Mouse (Mus musculus): ENCODE data around the gene Socs4. TPM values are rescaled to one million over a fixed set of nuclear protein-coding genes. Genes with fewer than 3 reads are reported as not detected.

Gene Socs4
- polyA plus RNA-seq, 1 experiment from 2014 or later: 2.9 TPM

- H3K9me3 ChIP-seq (ENCODE audit: control insufficient read depth, low read length): no peaks in the 10 kb centered on the region
- H3K27ac ChIP-seq (ENCODE audit: low read length): peak overlapping the region; percentile 97
- WGBS: under 1% methylated on average over 32 of the region's 38 CpGs
- no peaks in the 10 kb centered on the region for H3K36me3 ChIP-seq (ENCODE audit: control insufficient read depth, insufficient read depth, low read length)
- peak; percentile 57 for ATAC-seq
- peak overlapping the region; percentile 100 for H3K4me3 ChIP-seq (ENCODE audit: low read length)
- H3K4me1 ChIP-seq (ENCODE audit: control insufficient read depth, insufficient read depth, low read length): peaks cover 18% of the 10 kb centered on the region
- H3K4me2 ChIP-seq (ENCODE audit: low read depth, low read length): peak overlapping the region; percentile 58
- H3K27me3 ChIP-seq (replicated peaks; ENCODE audit: control insufficient read depth, insufficient read depth, low read length): no peaks in the 10 kb centered on the region
- H3K9ac ChIP-seq (ENCODE audit: low read depth, low read length): peak overlapping the region; percentile 99
Measured at GRCm38 (mm10) chr14:47298408-47298792, 21.7 kb downstream of the Socs4 start.

DNA sequence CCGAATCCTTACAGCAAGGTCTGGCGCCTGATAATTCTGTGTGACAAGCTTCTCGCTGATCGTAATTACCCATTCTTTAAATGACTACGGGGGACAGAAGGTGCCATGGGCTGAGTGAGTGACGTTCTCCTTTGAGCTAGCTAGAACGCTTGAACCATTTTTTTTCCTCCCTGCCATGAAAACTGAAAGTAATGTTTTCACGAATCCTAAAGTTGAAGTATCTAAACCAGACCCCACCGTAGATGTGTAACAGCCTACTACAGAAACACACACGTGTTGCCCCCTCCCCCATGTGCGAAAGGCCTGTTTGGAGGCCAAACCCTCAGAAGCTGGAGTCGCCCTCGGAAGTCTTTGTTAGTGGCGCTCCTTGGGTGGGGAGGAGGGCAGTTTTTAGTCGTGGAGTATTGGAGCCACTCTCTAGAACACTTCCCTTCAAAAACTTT lies 22.1 kb downstream of the Socs4 start:
- peak; percentile 14 for ATAC-seq
- Histone ChIP-seq H3K4me2 (ENCODE audit: low read depth, low read length) (peak overlapping the region; percentile 58), H3K36me3 (ENCODE audit: control insufficient read depth, insufficient read depth, low read length) (no peaks in the 10 kb centered on the region), H3K27me3 (replicated peaks; ENCODE audit: control insufficient read depth, insufficient read depth, low read length) (no peaks in the 10 kb centered on the region), H3K27ac (ENCODE audit: low read length) (peak overlapping the region; percentile 97), H3K9me3 (ENCODE audit: control insufficient read depth, low read length) (no peaks in the 10 kb centered on the region), H3K9ac (ENCODE audit: low read depth, low read length) (peak overlapping the region; percentile 99), H3K4me3 (ENCODE audit: low read length) (peak overlapping the region; percentile 100), H3K4me1 (ENCODE audit: control insufficient read depth, insufficient read depth, low read length) (peaks cover 19% of the 10 kb centered on the region)
- 0% methylated on average over 15 of the region's 15 CpGs for WGBS

DNA sequence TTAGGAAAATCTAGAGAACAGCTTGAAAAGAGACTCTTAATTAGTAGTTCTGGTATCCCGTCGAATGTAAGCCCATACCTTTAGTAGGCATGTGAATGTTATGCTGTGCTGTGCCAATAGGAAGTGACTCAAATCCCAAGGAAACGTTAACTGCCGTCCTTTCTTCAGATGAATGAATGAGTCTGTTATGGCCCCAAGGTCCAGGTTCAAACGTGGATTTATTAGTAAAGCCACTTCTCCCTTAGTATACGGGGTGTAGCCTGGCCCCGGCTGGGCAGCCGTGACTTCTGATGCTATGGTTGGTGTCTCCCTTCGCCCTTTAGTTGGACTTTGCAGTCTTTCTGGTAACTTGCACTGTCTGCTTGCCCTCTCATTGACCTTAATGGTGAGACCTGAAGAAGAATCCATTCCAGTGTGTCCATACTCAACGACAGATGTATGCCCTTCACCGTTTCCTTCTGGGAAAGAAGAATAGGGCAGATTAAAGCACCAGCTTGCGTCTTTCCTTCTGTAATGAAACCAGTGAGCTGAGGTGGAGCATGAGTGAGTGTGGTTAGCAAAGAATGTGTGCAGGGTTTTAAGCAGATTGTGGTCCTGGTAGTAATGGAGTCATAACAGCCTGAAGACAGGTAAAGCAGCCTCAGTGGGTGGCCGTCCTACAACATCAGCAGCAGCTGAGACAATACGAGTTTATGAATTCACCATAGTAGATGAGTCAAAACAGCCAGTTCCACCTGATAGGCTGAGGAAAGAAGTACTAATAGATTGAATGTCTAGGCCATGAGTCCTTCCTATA lies 26.4 kb downstream of the Socs4 start:
- H3K36me3 ChIP-seq (ENCODE audit: control insufficient read depth, insufficient read depth, low read length): no peaks in the 10 kb centered on the region
- no peak overlapping the region for H3K4me2 ChIP-seq (ENCODE audit: low read depth, low read length)
- H3K9ac ChIP-seq (ENCODE audit: low read depth, low read length): no peak overlapping the region
- H3K4me3 ChIP-seq (ENCODE audit: low read length): no peak overlapping the region
- H3K27me3 ChIP-seq (replicated peaks; ENCODE audit: control insufficient read depth, insufficient read depth, low read length): no peaks in the 10 kb centered on the region
- WGBS: 75% methylated on average over 14 of the region's 14 CpGs
- H3K27ac ChIP-seq (ENCODE audit: low read length): no peak overlapping the region; the same call in 1 of the 2 replicates
- ATAC-seq: no peak
- H3K9me3 ChIP-seq (ENCODE audit: control insufficient read depth, low read length): no peaks in the 10 kb centered on the region
- peaks cover 24% of the 10 kb centered on the region for H3K4me1 ChIP-seq (ENCODE audit: control insufficient read depth, insufficient read depth, low read length)

GRCm38 (mm10) chr14:47304814-47305405 lies 28.2 kb downstream of the Socs4 start:
- Histone ChIP-seq H3K4me1 (ENCODE audit: control insufficient read depth, insufficient read depth, low read length) (peaks cover 20% of the 10 kb centered on the region), H3K9me3 (ENCODE audit: control insufficient read depth, low read length) (no peaks in the 10 kb centered on the region), H3K27ac (ENCODE audit: low read length) (no peak overlapping the region), H3K4me2 (ENCODE audit: low read depth, low read length) (no peak overlapping the region), H3K36me3 (ENCODE audit: control insufficient read depth, insufficient read depth, low read length) (no peaks in the 10 kb centered on the region), H3K27me3 (replicated peaks; ENCODE audit: control insufficient read depth, insufficient read depth, low read length) (no peaks in the 10 kb centered on the region), H3K9ac (ENCODE audit: low read depth, low read length) (no peak overlapping the region), H3K4me3 (ENCODE audit: low read length) (no peak overlapping the region)
- no peak for ATAC-seq
- whole genome bisulfite sequencing: 84% methylated on average over 6 of the region's 6 CpGs

DNA sequence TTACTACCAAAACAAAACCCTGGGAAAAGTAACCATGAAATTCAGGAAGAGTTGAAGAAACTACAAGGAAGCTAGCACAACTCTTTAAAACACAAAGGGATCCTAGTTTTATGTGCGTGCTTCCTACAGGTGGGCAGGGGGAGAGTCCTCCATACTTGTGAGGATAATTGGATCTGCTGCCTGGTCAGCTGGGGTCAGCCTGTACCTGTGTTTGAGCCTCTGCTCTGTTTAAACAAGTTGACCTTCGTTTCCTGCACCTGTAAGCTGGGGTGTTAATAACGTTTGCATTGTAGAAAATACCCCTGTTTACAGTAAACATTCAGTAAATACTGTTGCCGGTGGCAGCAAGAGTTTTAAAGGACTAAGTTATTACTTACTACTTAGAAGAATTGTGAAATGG lies 29.2 kb downstream of the Socs4 start:
- Histone ChIP-seq H3K27me3 (replicated peaks; ENCODE audit: control insufficient read depth, insufficient read depth, low read length) (no peaks in the 10 kb centered on the region), H3K4me3 (ENCODE audit: low read length) (no peak overlapping the region), H3K9me3 (ENCODE audit: control insufficient read depth, low read length) (no peaks in the 10 kb centered on the region), H3K36me3 (ENCODE audit: control insufficient read depth, insufficient read depth, low read length) (peaks cover 7% of the 10 kb centered on the region), H3K9ac (ENCODE audit: low read depth, low read length) (no peak overlapping the region), H3K27ac (ENCODE audit: low read length) (no peak overlapping the region), H3K4me1 (ENCODE audit: control insufficient read depth, insufficient read depth, low read length) (peaks cover 13% of the 10 kb centered on the region; the same call in 1 of the 2 replicates), H3K4me2 (ENCODE audit: low read depth, low read length) (no peak overlapping the region)
- no peak for ATAC-seq
- 68% methylated on average over 4 of the region's 4 CpGs for WGBS

DNA sequence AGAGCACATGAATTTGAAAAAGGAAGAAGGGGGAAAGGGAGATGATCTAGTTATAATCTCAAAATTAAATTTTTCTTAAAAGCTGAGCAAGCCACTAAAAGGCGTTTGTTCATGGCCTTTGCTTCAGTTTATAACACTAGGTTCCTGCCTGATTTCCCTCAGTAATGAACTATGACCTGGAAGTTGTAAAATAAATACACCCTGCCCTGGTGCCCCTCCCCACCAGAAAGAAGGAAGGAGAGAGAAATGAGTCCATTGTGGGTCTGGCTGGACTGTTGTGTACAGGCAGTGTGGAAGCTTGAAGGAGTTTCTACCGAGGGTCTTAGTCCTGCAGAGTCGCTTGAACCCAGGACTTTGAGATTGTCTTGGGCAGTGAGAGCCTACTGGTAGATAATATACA lies 30.9 kb downstream of the Socs4 start:
- ATAC-seq: peak; percentile 82
- Histone ChIP-seq H3K27ac (ENCODE audit: low read length) (no peak overlapping the region), H3K9ac (ENCODE audit: low read depth, low read length) (no peak overlapping the region), H3K4me3 (ENCODE audit: low read length) (no peak overlapping the region), H3K36me3 (ENCODE audit: control insufficient read depth, insufficient read depth, low read length) (peaks cover 14% of the 10 kb centered on the region), H3K9me3 (ENCODE audit: control insufficient read depth, low read length) (no peaks in the 10 kb centered on the region), H3K4me1 (ENCODE audit: control insufficient read depth, insufficient read depth, low read length) (peaks cover 13% of the 10 kb centered on the region; the same call in 1 of the 2 replicates), H3K27me3 (replicated peaks; ENCODE audit: control insufficient read depth, insufficient read depth, low read length) (no peaks in the 10 kb centered on the region), H3K4me2 (ENCODE audit: low read depth, low read length) (0 out of 2 replicates have a peak overlapping the region, but pooled peaks have one; percentile 2)
- WGBS: 61% methylated on average over 3 of the region's 3 CpGs

GRCm38 (mm10) chr14:47309061-47309460 lies 32.3 kb downstream of the Socs4 start:
- no peaks in the 10 kb centered on the region for H3K9me3 ChIP-seq (ENCODE audit: control insufficient read depth, low read length)
- peaks cover 14% of the 10 kb centered on the region for H3K36me3 ChIP-seq (ENCODE audit: control insufficient read depth, insufficient read depth, low read length)
- H3K27me3 ChIP-seq (replicated peaks; ENCODE audit: control insufficient read depth, insufficient read depth, low read length): no peaks in the 10 kb centered on the region
- no peak overlapping the region for H3K27ac ChIP-seq (ENCODE audit: low read length)
- WGBS: 79% methylated on average over 1 of the region's 1 CpGs
- no peak overlapping the region for H3K4me3 ChIP-seq (ENCODE audit: low read length)
- no peak overlapping the region for H3K9ac ChIP-seq (ENCODE audit: low read depth, low read length)
- ATAC-seq: no peak
- no peak overlapping the region for H3K4me2 ChIP-seq (ENCODE audit: low read depth, low read length)
- 0 out of 2 replicates have a peak, but pooled peaks cover 7% of the 10 kb centered on the region for H3K4me1 ChIP-seq (ENCODE audit: control insufficient read depth, insufficient read depth, low read length)

DNA sequence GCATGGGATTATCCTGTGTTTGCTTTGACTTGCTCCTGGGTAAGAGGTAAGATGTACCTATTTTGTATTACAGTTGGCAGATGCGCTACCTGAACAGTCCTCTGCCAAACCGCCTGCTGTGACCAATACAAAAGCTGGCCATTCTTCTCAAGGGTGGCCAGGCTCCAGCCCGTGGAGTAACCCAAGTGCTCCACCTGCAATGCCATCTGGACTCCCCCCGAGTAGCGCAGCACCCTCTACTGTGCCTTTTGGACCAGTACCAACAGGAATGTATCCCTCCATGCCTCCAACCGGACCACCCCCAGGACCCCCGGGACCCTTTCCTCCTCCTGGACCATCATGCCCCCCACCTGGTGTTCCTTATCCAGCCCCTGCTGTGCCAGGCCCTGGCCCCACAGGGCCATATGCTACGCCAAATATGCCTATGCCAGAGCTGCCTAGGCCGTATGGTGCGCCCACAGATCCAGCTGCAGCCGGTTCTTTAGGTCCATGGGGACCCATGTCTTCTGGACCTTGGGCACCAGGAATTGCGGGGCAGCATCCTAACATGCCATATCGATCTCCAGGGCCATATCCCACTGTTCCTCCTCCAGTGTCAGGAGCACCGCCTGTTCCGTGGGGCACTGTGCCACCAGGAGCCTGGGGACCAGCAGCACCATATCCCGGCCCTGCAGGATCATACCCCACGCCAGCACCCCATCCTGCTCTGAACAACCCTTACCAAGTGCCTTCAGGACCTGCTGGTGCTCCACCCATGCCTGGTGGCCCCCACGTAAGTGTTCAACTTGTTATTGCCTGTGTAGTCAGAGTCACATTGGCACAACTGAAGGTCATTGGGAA lies 33.8 kb downstream of the Socs4 start:
- ATAC-seq: no peak
- H3K4me2 ChIP-seq (ENCODE audit: low read depth, low read length): no peak overlapping the region
- H3K4me3 ChIP-seq (ENCODE audit: low read length): no peak overlapping the region
- no peak overlapping the region for H3K9ac ChIP-seq (ENCODE audit: low read depth, low read length)
- H3K9me3 ChIP-seq (ENCODE audit: control insufficient read depth, low read length): no peaks in the 10 kb centered on the region
- H3K36me3 ChIP-seq (ENCODE audit: control insufficient read depth, insufficient read depth, low read length): peaks cover 14% of the 10 kb centered on the region
- WGBS: 95% methylated on average over 18 of the region's 18 CpGs
- no peaks in the 10 kb centered on the region for H3K27me3 ChIP-seq (replicated peaks; ENCODE audit: control insufficient read depth, insufficient read depth, low read length)
- 0 out of 2 replicates have a peak, but pooled peaks cover 7% of the 10 kb centered on the region for H3K4me1 ChIP-seq (ENCODE audit: control insufficient read depth, insufficient read depth, low read length)
- no peak overlapping the region for H3K27ac ChIP-seq (ENCODE audit: low read length)

- 88% methylated on average over 5 of the region's 5 CpGs for WGBS
- H3K4me2 ChIP-seq (ENCODE audit: low read depth, low read length): no peak overlapping the region
- H3K36me3 ChIP-seq (ENCODE audit: control insufficient read depth, insufficient read depth, low read length): peaks cover 9% of the 10 kb centered on the region; the same call in 1 of the 2 replicates
- no peak for ATAC-seq
- no peak overlapping the region for H3K27ac ChIP-seq (ENCODE audit: low read length)
- no peak overlapping the region for H3K9ac ChIP-seq (ENCODE audit: low read depth, low read length)
- H3K9me3 ChIP-seq (ENCODE audit: control insufficient read depth, low read length): no peaks in the 10 kb centered on the region
- H3K27me3 ChIP-seq (replicated peaks; ENCODE audit: control insufficient read depth, insufficient read depth, low read length): no peaks in the 10 kb centered on the region
- no peaks in the 10 kb centered on the region for H3K4me1 ChIP-seq (ENCODE audit: control insufficient read depth, insufficient read depth, low read length)
- no peak overlapping the region for H3K4me3 ChIP-seq (ENCODE audit: low read length)
Measured at GRCm38 (mm10) chr14:47319362-47319761, 42.6 kb downstream of the Socs4 start.

Measured in intestine, embryonic 16.5 days (tissue).